Mouse (Mus musculus): Measurements from ENCODE around the gene Fhad1.
A peak's percentile ranks its signal among the peaks of the same experiment; 100 is the strongest.

The Fhad1 gene

GRCm38 (mm10) chr4:141976163-141976562 is 38.7 kb downstream of the Fhad1 start:
- peak; percentile 72 for DNase-seq

DNA sequence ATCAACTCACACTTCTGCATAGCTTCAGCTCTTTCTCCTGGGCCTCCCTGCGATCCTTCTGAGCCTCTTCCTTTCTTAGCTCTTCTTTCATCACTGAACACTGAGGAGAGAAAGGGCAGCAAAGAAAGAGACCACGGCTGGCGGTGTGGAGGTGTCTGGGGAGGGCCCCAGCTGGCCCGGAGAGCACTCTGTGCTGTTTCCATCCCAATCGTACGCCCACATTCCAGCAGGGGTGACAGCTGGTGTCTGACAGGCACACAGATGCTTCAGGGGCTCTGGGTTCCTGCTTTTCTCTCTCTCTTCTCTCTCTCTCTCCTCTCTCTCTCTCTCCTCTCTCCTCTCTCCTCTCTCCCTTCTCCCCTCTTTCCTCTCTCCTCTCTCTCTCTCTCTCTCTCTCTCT is 50.3 kb downstream of the Fhad1 start:
- peak; percentile 39 for DNase-seq

GRCm38 (mm10) chr4:141963907-141964306 is 51.0 kb downstream of the Fhad1 start:
- no peak for DNase-seq

DNA sequence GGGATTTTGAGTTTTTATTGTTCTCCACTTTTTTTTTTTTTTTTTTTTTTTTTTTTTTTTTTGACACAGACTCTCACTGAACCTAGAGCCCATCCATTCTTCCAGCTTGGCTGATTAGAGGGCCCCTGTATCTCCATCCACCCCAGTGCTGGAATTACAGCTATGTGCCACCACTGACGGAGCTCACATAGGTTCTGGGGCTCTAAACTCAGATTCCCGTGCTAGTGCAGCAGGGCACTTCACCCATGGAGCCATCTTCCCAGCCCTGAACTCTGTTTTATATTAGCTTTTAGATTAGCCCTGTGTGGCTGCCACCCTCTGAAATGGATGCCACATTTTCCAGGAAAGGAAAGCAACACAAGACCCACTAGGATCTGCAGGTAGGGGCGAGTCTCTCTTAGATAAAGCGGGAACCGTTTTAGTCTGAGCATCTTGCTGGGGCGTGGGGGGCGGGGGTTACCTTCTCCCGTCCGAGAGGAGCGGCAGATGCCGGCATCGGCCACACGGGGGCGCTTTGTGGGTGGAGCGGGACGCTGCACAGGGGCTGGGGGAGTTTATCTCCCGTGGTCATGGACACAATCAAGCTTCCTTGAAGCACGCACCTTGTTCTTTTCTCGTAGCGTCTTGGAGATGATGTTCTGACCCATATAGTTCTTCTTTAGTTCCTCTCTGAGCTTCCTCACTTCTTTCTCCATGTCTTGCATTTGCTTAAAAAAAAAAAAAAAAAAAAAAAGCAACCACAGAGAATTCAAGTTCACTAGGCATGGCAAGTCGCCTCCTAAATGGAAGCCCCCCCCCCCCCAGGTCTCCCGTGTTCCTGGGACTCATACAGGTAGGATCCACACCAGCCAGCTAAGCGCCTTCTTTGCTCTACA is 51.8 kb downstream of the Fhad1 start:
- peak; percentile 75 for DNase-seq

DNA sequence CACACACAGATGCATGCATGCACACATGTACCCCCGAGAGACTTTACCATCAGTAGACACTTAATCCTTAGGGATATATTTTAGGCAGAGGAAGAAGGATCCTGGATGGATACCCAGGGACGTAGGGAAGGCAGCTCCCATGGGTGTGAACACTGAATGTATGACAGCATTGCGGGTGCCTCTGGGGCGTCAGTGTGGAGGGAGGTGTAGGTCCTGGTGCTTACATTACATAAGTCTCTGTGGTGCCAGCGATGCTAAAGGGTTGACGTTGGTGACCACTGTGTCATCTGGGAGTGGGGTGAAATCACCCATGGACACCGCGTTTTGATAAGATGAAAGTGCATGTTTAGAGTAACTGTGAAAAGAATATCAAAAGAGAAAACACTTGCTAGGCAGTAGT is 54.8 kb downstream of the Fhad1 start:
- no peak for DNase-seq

DNA sequence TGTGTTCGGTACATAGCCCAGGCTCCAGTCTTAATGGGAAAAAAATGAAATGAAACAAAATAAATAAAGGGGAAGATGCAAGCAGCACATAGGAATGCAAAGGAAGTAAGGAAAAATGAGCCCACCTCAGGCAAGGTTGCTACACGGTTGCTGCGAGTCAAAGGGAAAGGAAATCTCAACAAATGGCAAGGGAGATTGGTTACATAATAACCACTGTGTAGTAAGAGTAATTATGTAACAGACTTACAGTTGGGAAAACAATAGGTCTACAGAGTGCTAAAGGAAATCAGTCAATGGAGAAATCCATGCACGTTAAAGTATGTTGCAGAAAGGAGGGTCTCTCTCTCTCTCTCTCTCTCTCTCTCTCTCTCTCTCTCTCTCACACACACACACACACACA is 55.3 kb downstream of the Fhad1 start:
- no peak for DNase-seq

DNA sequence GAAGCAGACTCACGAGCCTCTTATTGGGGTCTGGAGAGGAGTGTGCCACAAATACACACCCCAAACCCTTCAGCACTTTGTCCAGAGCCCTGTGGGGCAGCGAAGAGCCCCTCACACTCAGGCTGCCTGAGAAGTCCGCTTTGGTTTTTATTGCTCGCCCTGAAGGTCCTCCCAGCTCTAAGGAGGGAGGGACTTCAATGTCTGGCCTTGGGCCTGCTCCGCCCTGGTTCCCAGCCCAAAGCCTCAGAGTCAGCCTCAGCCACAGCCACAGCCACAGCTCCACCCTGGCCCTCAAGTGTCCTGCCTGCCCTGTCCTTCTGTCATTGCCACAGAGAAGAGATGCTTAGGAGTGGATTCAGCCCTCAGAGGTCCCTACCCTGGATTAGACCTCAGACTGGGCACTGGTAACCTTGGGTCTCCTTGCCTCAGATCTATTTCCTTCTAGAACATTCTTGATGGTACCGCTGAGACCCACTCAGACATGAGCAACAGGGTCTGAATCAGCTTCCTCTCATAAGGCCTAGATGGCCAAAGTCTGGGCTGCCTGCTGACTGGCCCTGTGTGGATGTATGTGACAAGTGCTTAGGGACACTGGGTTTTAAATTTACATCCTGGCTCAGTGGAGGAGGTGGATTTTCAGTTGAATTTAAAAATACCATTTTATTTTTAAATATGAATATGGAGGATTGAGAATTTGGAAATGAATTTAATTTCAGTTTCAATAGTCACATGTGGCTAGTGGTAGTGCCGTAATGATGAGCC is 56.1 kb downstream of the Fhad1 start:
- DNase-seq, result no peak

DNA sequence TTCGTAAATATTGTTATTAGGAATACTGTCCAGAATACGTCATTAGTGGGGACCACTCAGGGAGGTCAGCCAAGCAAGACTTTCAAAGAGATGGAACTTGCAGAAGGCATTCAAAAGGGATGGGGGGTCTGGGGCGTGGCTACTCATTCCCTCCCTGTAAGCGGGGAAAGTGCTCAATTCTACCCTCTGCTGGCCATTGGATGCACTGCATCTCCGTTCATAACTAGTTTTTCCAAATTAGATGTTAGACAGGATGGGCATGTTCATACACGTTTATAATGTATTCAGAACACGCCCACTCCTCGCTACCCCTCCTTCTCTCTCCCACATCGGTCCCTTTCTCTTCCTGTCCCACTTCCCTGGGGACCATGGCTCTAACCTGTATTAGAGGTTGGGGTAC is 56.7 kb downstream of the Fhad1 start:
- peak; percentile 84 for DNase-seq

GRCm38 (mm10) chr4:141957740-141958139 is 57.1 kb downstream of the Fhad1 start:
- DNase-seq, result no peak

DNA sequence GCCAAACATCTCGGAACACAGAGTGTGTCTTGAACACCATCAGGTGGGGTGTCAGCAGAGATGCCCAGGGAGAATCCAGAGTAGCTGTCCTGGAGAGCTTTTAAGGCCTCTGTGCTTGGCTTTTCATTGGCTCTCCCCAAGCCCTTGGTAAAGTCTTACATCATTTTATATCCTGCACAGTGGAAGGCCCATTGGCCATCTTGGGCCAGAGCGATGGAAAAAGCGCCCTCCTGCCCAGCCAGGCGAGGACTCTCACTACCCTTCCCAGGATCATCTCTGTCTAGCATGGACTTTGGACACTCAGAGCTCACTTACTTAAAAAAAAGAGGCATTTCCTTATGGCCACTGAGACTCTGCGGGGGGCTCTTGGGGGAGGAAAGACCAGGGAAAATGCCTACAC is 58.0 kb downstream of the Fhad1 start:
- DNase-seq, result no peak

GRCm38 (mm10) chr4:141954770-141955720 is 59.8 kb downstream of the Fhad1 start:
- DNase-seq, result no peak

GRCm38 (mm10) chr4:141953859-141954258 is 61.0 kb downstream of the Fhad1 start:
- DNase-seq, result no peak

- no peak for DNase-seq
These were observed 61.6 kb downstream of the Fhad1 start for GRCm38 (mm10) chr4:141953291-141953690.

DNA sequence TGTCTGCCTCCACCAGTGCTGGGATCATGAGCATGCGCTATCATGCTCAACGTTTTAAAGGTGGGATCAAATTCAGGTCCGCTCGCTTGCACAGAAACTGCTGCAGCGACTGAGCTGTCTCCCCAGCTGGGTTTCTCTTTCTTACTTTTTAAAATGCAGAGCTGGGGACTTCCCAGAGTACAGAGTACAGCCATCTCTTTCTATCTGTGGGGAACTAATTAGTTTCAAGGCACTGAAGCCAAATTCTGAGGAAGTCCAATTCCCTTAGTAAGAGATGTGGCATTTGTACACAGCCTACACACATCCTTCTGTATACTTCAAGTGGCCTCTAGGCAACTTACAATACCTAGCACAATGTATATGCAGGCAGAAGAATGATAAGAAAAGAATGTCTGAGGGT is 62.1 kb downstream of the Fhad1 start:
- DNase-seq, result no peak

- no peak for DNase-seq
These were observed 62.8 kb downstream of the Fhad1 start for GRCm38 (mm10) chr4:141952114-141952513.

GRCm38 (mm10) chr4:141949436-141949835 is 65.4 kb downstream of the Fhad1 start:
- DNase-seq, result no peak

- no peak for DNase-seq
These were observed 66.1 kb downstream of the Fhad1 start for GRCm38 (mm10) chr4:141948822-141949221.

- peak; percentile 53 for DNase-seq
These were observed 72.5 kb downstream of the Fhad1 start for GRCm38 (mm10) chr4:141942403-141942802.

DNA sequence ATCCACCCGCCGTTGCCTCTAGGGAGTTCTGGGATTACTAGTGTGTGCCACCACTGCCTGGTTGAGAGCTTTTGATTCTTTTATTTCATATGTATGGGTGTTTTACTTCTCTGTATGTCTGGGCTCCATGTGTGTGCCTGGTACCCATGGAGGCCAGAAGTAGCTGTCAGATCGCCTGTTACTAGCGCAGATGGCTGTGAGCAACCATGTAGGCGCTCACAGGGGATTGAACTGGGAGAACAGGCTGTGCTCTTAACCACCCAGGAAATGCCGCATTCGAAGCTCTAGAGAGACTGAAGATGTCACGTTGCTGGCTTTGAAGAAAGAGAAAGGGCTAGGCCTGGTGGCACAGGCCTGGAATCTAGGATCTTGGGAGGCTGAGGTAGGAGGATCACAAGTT is 73.6 kb downstream of the Fhad1 start:
- no peak for DNase-seq

DNA sequence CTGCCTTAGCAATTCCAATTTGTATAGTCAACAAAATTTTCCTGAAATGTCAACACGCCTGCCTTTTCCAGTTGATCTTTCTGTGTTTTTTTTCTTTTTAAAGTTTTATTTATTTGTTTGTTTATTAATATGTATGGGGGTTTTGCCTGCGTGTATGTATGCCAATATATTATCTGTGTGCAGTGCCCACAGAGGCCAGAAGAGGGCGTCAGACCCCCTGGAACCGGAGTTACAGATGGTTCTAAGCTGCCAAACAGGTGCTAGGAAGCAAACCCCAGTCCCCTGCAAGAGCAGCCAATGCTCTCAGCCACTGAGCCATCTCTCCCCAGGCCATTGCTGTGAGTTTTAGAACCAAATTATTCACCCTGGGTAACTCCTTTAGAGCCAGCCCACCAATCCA is 76.3 kb downstream of the Fhad1 start:
- DNase-seq, result no peak

DNA sequence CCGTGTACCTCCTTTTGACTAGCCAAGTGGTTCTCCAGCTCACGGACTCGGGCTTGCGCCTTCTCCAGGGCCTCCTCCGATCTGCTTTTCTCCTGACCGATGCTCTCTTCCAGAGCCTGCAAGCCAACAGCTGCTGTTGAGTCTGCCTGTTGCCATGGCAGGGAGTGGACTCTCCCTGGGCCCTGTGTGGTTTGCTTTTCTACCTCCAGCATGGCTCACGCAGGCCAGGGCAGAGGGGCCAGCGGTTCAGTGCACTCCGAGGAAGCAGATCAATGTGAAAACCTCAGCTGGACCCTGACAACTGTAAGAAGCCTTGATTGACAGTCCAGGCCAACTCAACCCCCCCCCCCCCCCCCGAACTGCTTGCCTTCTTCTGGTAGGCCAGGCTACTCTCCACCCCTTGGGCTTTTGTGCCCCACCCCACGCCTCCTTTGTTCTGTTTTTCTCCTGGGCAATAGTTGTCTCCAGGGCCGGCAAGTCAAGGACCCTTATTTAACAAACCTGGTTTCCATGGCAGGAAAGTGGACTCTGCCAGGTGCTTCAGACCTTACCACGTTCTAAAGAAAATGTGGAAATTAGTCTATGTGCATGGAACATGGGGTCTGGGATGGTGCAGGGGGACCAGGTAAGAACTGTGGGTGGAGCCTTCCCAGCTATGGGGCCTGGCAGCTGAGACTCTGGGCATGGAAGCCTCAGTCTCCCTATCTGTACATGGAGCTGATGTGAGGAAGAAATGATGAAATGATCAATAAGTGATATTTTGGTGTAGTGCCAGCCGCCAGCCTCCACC is 81.9 kb downstream of the Fhad1 start:
- peak; percentile 39 for DNase-seq

GRCm38 (mm10) chr4:141931526-141931925 is 83.4 kb downstream of the Fhad1 start:
- DNase-seq, result no peak

Data from embryo, embryonic 11 days (tissue).